Mouse (Mus musculus) kidney, embryonic 16.5 days (tissue): ENCODE measurements around the gene Dhdh. TPM values are rescaled to one million over a fixed set of nuclear protein-coding genes. Genes with fewer than 3 reads are reported as not detected.
"Not testable (repeated sequence)": the region's sequence is repeated elsewhere in the genome, so short reads cannot be mapped to it uniquely, and the experiment has no call there.

Experiments
- ATAC-seq: fragments of 200-750 bp; cut with Nextera tagmentation; 2 replicates; pipeline ENCODE4 v1.8.0; 2017; ENCODE audit warnings: moderate TSS enrichment; ENCODE audit not compliant: low FRiP score, low TSS enrichment
- H3K27ac ChIP-seq: fragments of 300-500 bp; sonication (generic); 2 replicates; pipeline ENCODE4 v1.5.1; 2014; ENCODE audit warnings: low read length
- H3K27me3 ChIP-seq: fragments of 300-500 bp; sonication (generic); 2 replicates; pipeline ENCODE4 v1.6.1; 2014; ENCODE audit warnings: low read length, control low read depth, mixed read lengths; ENCODE audit not compliant: insufficient read depth
- H3K36me3 ChIP-seq: fragments of 300-500 bp; sonication (generic); 2 replicates; pipeline ENCODE4 v1.6.1; 2014; ENCODE audit warnings: low read length, control low read depth, mixed read lengths; ENCODE audit not compliant: insufficient read depth
- H3K4me1 ChIP-seq: fragments of 300-500 bp; sonication (generic); 2 replicates; pipeline ENCODE4 v1.6.1; 2014; ENCODE audit warnings: low read length, control low read depth, mixed read lengths; ENCODE audit not compliant: insufficient read depth
- H3K4me2 ChIP-seq: fragments of 300-500 bp; sonication (generic); replicated peaks from 2 replicates; pipeline ENCODE4 v1.6.1; 2014; ENCODE audit warnings: low read depth, low read length
- H3K4me3 ChIP-seq: fragments of 300-500 bp; sonication (generic); 2 replicates; pipeline ENCODE4 v1.5.1; 2014; ENCODE audit warnings: mild to moderate bottlenecking, low read length
- H3K9ac ChIP-seq: fragments of 300-500 bp; sonication (generic); replicated peaks from 2 replicates; pipeline ENCODE4 v1.6.1; 2014; ENCODE audit warnings: low read length
- H3K9me3 ChIP-seq: fragments of 300-500 bp; sonication (generic); 2 replicates; pipeline ENCODE4 v1.6.1; 2016; ENCODE audit warnings: low read length, control low read depth
- WGBS: fragments of 180-500 bp; shearing (Covaris S2); extraction: QIAGEN DNeasy Blood & Tissue Kit; methylation state at CpG from one replicate; pipeline ENCODE4 v1.1.7; 2014; 5-methylcytosine and 5-hydroxymethylcytosine counted together
- polyA plus RNA-seq: library from polyadenylated mRNA; unstranded; fragments of >200 nt; fragmentation: Nextera tagmentation; extraction: Ambion mirVana; gene quantifications from 2 replicates; pipeline ENCODE4 v1.2.1, GENCODE M21; 2015

Dhdh gene
- polyA plus RNA-seq, 1 experiment from 2014 or later = 2.4 TPM

- no peaks in the 10 kb centered on the region for H3K27me3 ChIP-seq
- peaks cover 35% of the 10 kb centered on the region for H3K4me1 ChIP-seq
- no peak for ATAC-seq
- H3K9me3 ChIP-seq = no peaks in the 10 kb centered on the region
- 77% methylated on average over 13 of the region's 13 CpGs for WGBS
- H3K4me2 ChIP-seq = peak overlapping the region; percentile 22
- peak overlapping the region; percentile 5; the same call in 1 of the 2 replicates for H3K9ac ChIP-seq
- peak overlapping the region; percentile 3; the same call in 1 of the 2 replicates for H3K4me3 ChIP-seq
- no peak overlapping the region for H3K27ac ChIP-seq
- no peaks in the 10 kb centered on the region for H3K36me3 ChIP-seq
Measured at GRCm38 (mm10) chr7:45523678-45524170, 35.1 kb upstream of the Dhdh start.

GRCm38 (mm10) chr7:45522957-45523676 is 34.5 kb upstream of the Dhdh start:
- no peak for ATAC-seq
- H3K9ac ChIP-seq = peak overlapping the region; percentile 5
- peaks cover 35% of the 10 kb centered on the region for H3K4me1 ChIP-seq
- H3K27me3 ChIP-seq = no peaks in the 10 kb centered on the region
- H3K36me3 ChIP-seq = no peaks in the 10 kb centered on the region
- 53% methylated on average over 18 of the region's 18 CpGs for whole genome bisulfite sequencing
- peak overlapping the region; percentile 22 for H3K4me2 ChIP-seq
- no peaks in the 10 kb centered on the region for H3K9me3 ChIP-seq
- peak overlapping the region; percentile 3; the same call in 1 of the 2 replicates for H3K4me3 ChIP-seq
- peak overlapping the region; percentile 27 for H3K27ac ChIP-seq

GRCm38 (mm10) chr7:45522194-45522752 is 33.7 kb upstream of the Dhdh start:
- Histone ChIP-seq H3K36me3 (no peaks in the 10 kb centered on the region), H3K4me3 (peak overlapping the region; percentile 61), H3K4me1 (peaks cover 35% of the 10 kb centered on the region), H3K9me3 (no peaks in the 10 kb centered on the region), H3K27ac (0 out of 2 replicates have a peak overlapping the region, but pooled peaks have one; percentile 13), H3K27me3 (no peaks in the 10 kb centered on the region), H3K4me2 (peak overlapping the region; percentile 52), H3K9ac (peak overlapping the region; percentile 74; the same call in 1 of the 2 replicates)
- no peak for ATAC-seq
- 55% methylated on average over 16 of the region's 16 CpGs for WGBS

- H3K9me3 ChIP-seq = no peaks in the 10 kb centered on the region
- peak overlapping the region; percentile 74 for H3K9ac ChIP-seq
- no peaks in the 10 kb centered on the region for H3K36me3 ChIP-seq
- peak overlapping the region; percentile 52 for H3K4me2 ChIP-seq
- H3K4me1 ChIP-seq = peaks cover 32% of the 10 kb centered on the region
- WGBS = 1% methylated on average over 28 of the region's 28 CpGs
- peak overlapping the region; percentile 61 for H3K4me3 ChIP-seq
- H3K27ac ChIP-seq = peak overlapping the region; percentile 86
- ATAC-seq = peak; percentile 61
- no peaks in the 10 kb centered on the region for H3K27me3 ChIP-seq
Measured at GRCm38 (mm10) chr7:45521728-45522184, 33.2 kb upstream of the Dhdh start.

GRCm38 (mm10) chr7:45520605-45521004 is 32.0 kb upstream of the Dhdh start:
- WGBS = 88% methylated on average over 7 of the region's 7 CpGs
- Histone ChIP-seq H3K27ac (no peak overlapping the region), H3K4me2 (no peak overlapping the region)

GRCm38 (mm10) chr7:45519345-45520120 is 30.9 kb upstream of the Dhdh start:
- Histone ChIP-seq H3K4me3 (no peak overlapping the region), H3K4me1 (peaks cover 26% of the 10 kb centered on the region), H3K9me3 (no peaks in the 10 kb centered on the region), H3K9ac (no peak overlapping the region), H3K27ac (no peak overlapping the region), H3K27me3 (no peaks in the 10 kb centered on the region), H3K36me3 (no peaks in the 10 kb centered on the region), H3K4me2 (no peak overlapping the region)
- 67% methylated on average over 8 of the region's 8 CpGs for WGBS
- ATAC-seq = no peak

More at GRCm38 (mm10) chr7:45520605-45521004, 32.0 kb upstream of the Dhdh start:
- Histone ChIP-seq H3K27me3 (no peaks in the 10 kb centered on the region), H3K4me1 (peaks cover 31% of the 10 kb centered on the region), H3K9ac (no peak overlapping the region), H3K4me3 (no peak overlapping the region), H3K36me3 (no peaks in the 10 kb centered on the region), H3K9me3 (no peaks in the 10 kb centered on the region)
- no peak for ATAC-seq

GRCm38 (mm10) chr7:45518618-45519017 is 30.0 kb upstream of the Dhdh start:
- no peaks in the 10 kb centered on the region for H3K36me3 ChIP-seq
- H3K4me1 ChIP-seq = peaks cover 21% of the 10 kb centered on the region
- no peak overlapping the region for H3K27ac ChIP-seq
- no peak for ATAC-seq
- no peaks in the 10 kb centered on the region for H3K9me3 ChIP-seq
- no peak overlapping the region for H3K4me2 ChIP-seq
- H3K27me3 ChIP-seq = no peaks in the 10 kb centered on the region
- H3K4me3 ChIP-seq = no peak overlapping the region
- no peak overlapping the region for H3K9ac ChIP-seq
- 92% methylated on average over 16 of the region's 16 CpGs for WGBS

- H3K27ac ChIP-seq, H3K9me3 ChIP-seq, H3K27me3 ChIP-seq, ATAC-seq, H3K4me3 ChIP-seq, H3K36me3 ChIP-seq, H3K9ac ChIP-seq, H3K4me2 ChIP-seq: not testable (repeated sequence)
- H3K4me1 ChIP-seq = peaks cover 12% of the 10 kb centered on the region
- 67% methylated on average over 5 of the region's 5 CpGs for WGBS
Measured at GRCm38 (mm10) chr7:45516846-45517245, 28.2 kb upstream of the Dhdh start.

- Histone ChIP-seq H3K9me3 (no peaks in the 10 kb centered on the region), H3K27me3 (no peaks in the 10 kb centered on the region), H3K27ac (no peak overlapping the region), H3K9ac (no peak overlapping the region; the same call in 1 of the 2 replicates), H3K4me1 (peaks cover 6% of the 10 kb centered on the region; the same call in 1 of the 2 replicates), H3K4me3 (peak overlapping the region; percentile 6; the same call in 1 of the 2 replicates), H3K4me2 (peak overlapping the region; percentile 36; the same call in 1 of the 2 replicates), H3K36me3 (no peaks in the 10 kb centered on the region)
- peak; percentile 37; the same call in 1 of the 2 replicates for ATAC-seq
- WGBS = 20% methylated on average over 16 of the region's 16 CpGs
Measured at GRCm38 (mm10) chr7:45515436-45515835, 26.8 kb upstream of the Dhdh start.
